Mouse (Mus musculus) small intestine, adult 2 months (tissue): ENCODE measurements at regions not wholly inside any gene's neighbourhood (a gene's known extent, or its start where the extent isn't known, plus 50 kb on each side); places are given as distances from the start of the nearest gene placed in this dataset.

Source experiments
- H3K27ac ChIP-seq: fragments of 200-500 bp; 2 replicates; pipeline ENCODE4 v1.5.1; 2012; ENCODE audit warnings: low read depth, low read length, control low read depth, inconsistent platforms; ENCODE audit not compliant: insufficient read depth
- H3K27me3 ChIP-seq: fragments of 200-500 bp; 2 replicates; pipeline ENCODE4 v1.6.1; 2012; ENCODE audit warnings: mild to moderate bottlenecking, moderate library complexity, low read length, inconsistent platforms; ENCODE audit not compliant: control insufficient read depth, insufficient read depth
- H3K36me3 ChIP-seq: fragments of 200-500 bp; 2 replicates; pipeline ENCODE4 v1.6.1; 2012; ENCODE audit warnings: mild to moderate bottlenecking, low read length, control low read depth, inconsistent platforms; ENCODE audit not compliant: control insufficient read depth, insufficient read depth
- H3K4me1 ChIP-seq: fragments of 200-500 bp; 2 replicates; pipeline ENCODE4 v1.6.1; 2012; ENCODE audit warnings: low read length, inconsistent platforms, mixed read lengths; ENCODE audit not compliant: control insufficient read depth, insufficient read depth, insufficient read length
- H3K4me3 ChIP-seq: fragments of 200-500 bp; 2 replicates; pipeline ENCODE4 v1.5.1; 2012; ENCODE audit warnings: low read depth, mild to moderate bottlenecking, control low read depth, inconsistent platforms, low read length, moderate library complexity
- CTCF ChIP-seq: fragments of 200-500 bp; IDR thresholded peaks from 2 replicates; pipeline ENCODE4 v1.5.1; 2012; ENCODE audit warnings: low read depth, mild to moderate bottlenecking, control low read depth, inconsistent platforms, low read length, moderate library complexity, mixed read lengths; ENCODE audit not compliant: insufficient replicate concordance, insufficient read length; ENCODE audit errors: extremely low read depth
- POLR2A ChIP-seq: fragments of 200-500 bp; IDR thresholded peaks from 2 replicates; pipeline ENCODE4 v1.6.1; 2012; ENCODE audit warnings: low read depth, mild to moderate bottlenecking, control low read depth, inconsistent platforms, low read length, moderate library complexity
- WGBS: fragments of 180-500 bp; shearing (Covaris S2); methylation state at CpG from one replicate; pipeline ENCODE4 v1.1.7; 2018; 5-methylcytosine and 5-hydroxymethylcytosine counted together

DNA sequence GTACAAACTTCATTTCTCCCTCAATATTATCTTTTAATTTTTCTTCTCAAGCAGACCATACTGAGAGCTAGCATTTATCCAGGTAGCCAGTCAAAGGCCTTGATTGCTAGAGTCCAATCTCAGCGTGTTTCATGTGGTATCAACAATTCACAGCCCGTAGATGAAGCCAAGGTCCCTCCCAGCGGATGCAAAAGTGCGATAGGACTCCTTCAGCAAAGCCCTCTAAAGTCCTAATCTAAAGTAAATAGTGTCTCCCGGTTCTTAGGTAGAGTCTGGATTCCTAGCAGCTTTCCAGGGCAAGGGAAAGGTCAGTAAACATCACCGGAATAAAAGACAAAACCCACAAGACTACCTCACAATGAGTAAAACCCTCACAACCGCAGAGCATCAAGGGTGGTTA lies 379.5 kb upstream of the Arglu1 start:
- no peak overlapping the region for H3K4me3 ChIP-seq
- WGBS, result 17% methylated on average over 7 of the region's 7 CpGs

GRCm38 (mm10) chr8:9067731-9068130 lies 377.4 kb upstream of the Arglu1 start:
- H3K27ac ChIP-seq, result no peak overlapping the region
- no peak overlapping the region for H3K4me3 ChIP-seq
- no peaks in the 10 kb centered on the region for H3K27me3 ChIP-seq
- no peaks in the 10 kb centered on the region for H3K36me3 ChIP-seq
- peaks cover 3% of the 10 kb centered on the region; the same call in 1 of the 2 replicates for H3K4me1 ChIP-seq
- WGBS, result 24% methylated on average over 1 of the region's 1 CpGs
- no peak for TF ChIP-seq CTCF
- no peak for TF ChIP-seq POLR2A

More for the DNA sequence above, 379.5 kb upstream of the Arglu1 start:
- H3K27me3 ChIP-seq, result no peaks in the 10 kb centered on the region
- peaks cover 3% of the 10 kb centered on the region; the same call in 1 of the 2 replicates for H3K4me1 ChIP-seq
- TF ChIP-seq POLR2A (no peak), CTCF (no peak)
- no peaks in the 10 kb centered on the region for H3K36me3 ChIP-seq
- no peak overlapping the region for H3K27ac ChIP-seq

- no peaks in the 10 kb centered on the region for H3K36me3 ChIP-seq
- no peak overlapping the region for H3K4me3 ChIP-seq
- 94% methylated on average over 6 of the region's 6 CpGs for WGBS
- H3K27ac ChIP-seq, result no peak overlapping the region
- H3K27me3 ChIP-seq, result no peaks in the 10 kb centered on the region
- TF ChIP-seq POLR2A (no peak), CTCF (no peak)
- H3K4me1 ChIP-seq, result no peaks in the 10 kb centered on the region
Measured at GRCm38 (mm10) chr8:9060166-9060565, 369.8 kb upstream of the Arglu1 start.

DNA sequence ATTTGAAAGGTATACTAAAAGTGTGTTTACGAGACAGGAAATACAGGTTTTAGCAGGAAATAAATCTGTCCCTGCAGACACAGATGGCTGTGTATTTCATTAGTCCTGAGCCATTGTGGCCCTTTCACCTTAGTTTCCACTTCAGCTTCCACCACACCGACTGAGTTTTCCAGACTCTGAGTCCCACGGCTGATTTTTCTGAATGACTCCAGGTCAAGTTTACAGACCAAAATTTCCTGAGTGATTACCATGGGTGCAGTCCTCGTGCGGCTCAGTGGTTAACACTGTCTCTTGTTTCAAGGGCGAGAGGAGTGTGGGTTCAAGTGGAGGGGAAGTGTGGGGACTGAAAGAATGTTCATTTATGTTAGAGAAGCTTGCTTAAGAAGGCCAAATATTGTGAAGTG lies 365.1 kb upstream of the Arglu1 start:
- Histone ChIP-seq H3K4me3 (no peak overlapping the region), H3K27me3 (no peaks in the 10 kb centered on the region), H3K27ac (no peak overlapping the region), H3K36me3 (no peaks in the 10 kb centered on the region), H3K4me1 (no peaks in the 10 kb centered on the region)
- TF ChIP-seq CTCF (no peak), POLR2A (no peak)
- 80% methylated on average over 6 of the region's 6 CpGs for WGBS

DNA sequence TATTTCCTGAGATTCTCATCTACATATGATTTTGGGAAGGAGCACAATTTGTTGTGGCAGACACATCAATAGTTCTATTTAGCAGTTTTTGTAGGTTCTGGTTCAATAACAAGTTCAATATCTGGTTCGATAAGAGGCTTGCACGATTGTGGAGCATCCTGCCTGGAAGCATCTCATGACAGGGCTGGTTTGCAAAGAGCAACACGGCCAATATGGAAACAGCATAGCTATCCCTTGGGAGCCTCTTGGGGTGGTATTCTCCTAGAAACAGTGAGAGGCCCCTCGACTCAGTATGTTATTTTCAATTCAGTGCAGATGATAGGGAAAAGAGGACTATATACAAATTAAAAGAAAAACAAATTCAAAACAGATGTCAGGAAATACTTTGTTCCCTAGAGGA lies 364.5 kb upstream of the Arglu1 start:
- no peak overlapping the region for H3K4me3 ChIP-seq
- H3K27me3 ChIP-seq, result no peaks in the 10 kb centered on the region
- no peak overlapping the region for H3K27ac ChIP-seq
- no peak for TF ChIP-seq CTCF
- no peak for TF ChIP-seq POLR2A
- H3K4me1 ChIP-seq, result no peaks in the 10 kb centered on the region
- no peaks in the 10 kb centered on the region for H3K36me3 ChIP-seq
- 84% methylated on average over 4 of the region's 4 CpGs for WGBS

DNA sequence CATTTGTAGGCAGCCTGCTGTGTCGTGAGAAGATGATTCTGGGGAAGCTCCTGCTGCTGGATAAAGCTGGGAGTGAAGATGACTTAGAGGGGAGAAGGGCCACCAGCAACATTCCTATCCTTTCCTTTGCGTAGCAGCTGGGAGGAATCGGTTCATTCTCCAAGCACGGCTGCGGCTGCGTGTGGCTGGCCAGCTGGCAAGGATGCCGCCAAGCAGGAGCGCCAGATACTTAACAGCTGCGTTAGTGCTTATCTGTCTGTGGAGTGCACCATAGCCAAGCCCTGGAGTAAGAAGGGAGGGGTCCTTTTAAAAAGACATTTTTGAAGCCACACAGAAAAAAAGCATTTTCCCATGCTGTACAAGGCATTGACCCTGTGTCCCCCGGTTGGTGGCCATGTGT lies 361.4 kb upstream of the Arglu1 start:
- H3K27ac ChIP-seq, result no peak overlapping the region
- WGBS, result 78% methylated on average over 10 of the region's 10 CpGs
- TF ChIP-seq CTCF (no peak), POLR2A (no peak)
- no peak overlapping the region for H3K4me3 ChIP-seq
- H3K36me3 ChIP-seq, result no peaks in the 10 kb centered on the region
- H3K27me3 ChIP-seq, result no peaks in the 10 kb centered on the region
- H3K4me1 ChIP-seq, result no peaks in the 10 kb centered on the region

GRCm38 (mm10) chr8:9050740-9051475 lies 360.6 kb upstream of the Arglu1 start:
- H3K36me3 ChIP-seq, result no peaks in the 10 kb centered on the region
- no peak overlapping the region for H3K27ac ChIP-seq
- TF ChIP-seq CTCF (no peak), POLR2A (no peak)
- no peak overlapping the region for H3K4me3 ChIP-seq
- H3K27me3 ChIP-seq, result no peaks in the 10 kb centered on the region
- 89% methylated on average over 11 of the region's 11 CpGs for WGBS
- H3K4me1 ChIP-seq, result no peaks in the 10 kb centered on the region

GRCm38 (mm10) chr8:9048116-9048515 lies 357.8 kb upstream of the Arglu1 start:
- no peaks in the 10 kb centered on the region for H3K4me1 ChIP-seq
- H3K4me3 ChIP-seq, result no peak overlapping the region
- TF ChIP-seq POLR2A (no peak), CTCF (no peak)
- no peak overlapping the region for H3K27ac ChIP-seq
- WGBS, result 92% methylated on average over 14 of the region's 14 CpGs
- H3K36me3 ChIP-seq, result no peaks in the 10 kb centered on the region
- no peaks in the 10 kb centered on the region for H3K27me3 ChIP-seq
